ENCODE assay signal across 1 mouse cellular context in the genomic region with DNA sequence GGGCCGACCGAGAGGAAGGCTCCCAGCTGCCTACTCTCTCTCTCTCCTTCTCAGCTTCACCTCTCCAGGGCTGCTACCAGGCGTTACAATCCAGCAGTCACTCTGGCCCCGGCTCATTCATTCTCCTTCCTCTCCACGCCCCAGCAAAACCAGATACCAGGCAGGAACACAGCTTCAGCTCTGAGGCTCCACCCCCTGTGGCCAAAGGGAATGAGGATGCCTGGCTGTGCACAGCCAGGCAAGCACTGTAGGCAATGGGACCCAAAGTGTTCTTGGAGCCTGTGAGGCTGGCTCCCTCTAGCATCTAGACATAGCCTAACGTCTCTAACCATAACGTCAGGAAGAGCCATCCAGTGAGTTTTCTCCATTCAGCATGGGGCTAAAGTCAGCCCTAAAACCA.
TF ChIP-seq lines count a peak whose summit lies in the region.

No protein-coding gene starts in this region.

TF ChIP-seq in MEL, 35 proteins besides CTCF, POLR2A, EP300 and RAD21 (continued from another document):
- no peak for TF ChIP-seq MAX (IDR thresholded peaks at IDR 0.05; ENCODE audit: low read length)
- TF ChIP-seq MYB (IDR thresholded peaks at IDR 0.05; ENCODE audit: low read depth, low read length), result no peak
- TF ChIP-seq ZKSCAN1 (IDR thresholded peaks at IDR 0.05; ENCODE audit: low read depth, low read length), result no peak
- no peak for TF ChIP-seq TBP (IDR thresholded peaks at IDR 0.05; ENCODE audit: low read depth, low read length)
- no peak for TF ChIP-seq NELFE (IDR thresholded peaks at IDR 0.05; ENCODE audit: low read depth, low read length)
TF ChIP-seq in MEL: peak in this region for 0.
